Mouse (Mus musculus) gastrocnemius, postnatal 14 days (tissue): Measurements from ENCODE around the gene Rad9a. TPM values are rescaled to one million over a fixed set of nuclear protein-coding genes. Genes with fewer than 3 reads are reported as not detected.

Experiments used
- DNase-seq: peaks from one replicate; pipeline ENCODE4 v3.0.0; 2021; ENCODE audit warnings: mixed read lengths
- intact Hi-C: fragments of 180-260 bp; cut with DNase I; formaldehyde crosslinking; loops from one replicate; pipeline ENCODE4 v1.15.1; 2025; ENCODE audit warnings: low total_unique reads
- total RNA-seq, 2 experiments: library from RNA; stranded (reverse); gene quantifications; 2 replicates each; pipeline ENCODE4 v1.2.3; 2021

The Rad9a gene
- total RNA-seq, 2 experiments from 2014 or later: 3.1 to 3.4 TPM

GRCm38 (mm10) chr19:4196548-4196947 lies 4.9 kb downstream of the Rad9a start:
- intact Hi-C loops: no loop called here
- no peak for DNase-seq

DNA sequence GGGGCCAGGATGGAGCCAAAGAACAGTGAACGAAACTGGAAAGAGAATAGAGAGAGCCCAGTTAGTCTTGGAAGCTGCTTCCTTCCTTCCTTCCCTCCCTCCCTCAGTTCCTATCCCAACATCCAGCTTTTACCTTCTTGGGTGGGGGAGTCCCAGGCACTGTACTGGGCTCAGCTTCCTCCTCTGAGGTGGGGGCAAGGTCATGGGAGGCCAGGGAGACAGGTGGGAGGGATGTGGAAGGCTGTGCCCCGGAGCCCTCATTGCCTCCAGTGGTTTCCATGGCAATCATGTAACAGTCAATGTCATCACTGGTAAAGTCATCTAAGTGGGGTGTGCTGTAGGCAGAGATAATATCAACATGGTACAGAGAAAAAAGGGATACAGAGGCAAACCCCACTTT lies 5.4 kb downstream of the Rad9a start:
- intact Hi-C loops: no loop called here
- no peak for DNase-seq

DNA sequence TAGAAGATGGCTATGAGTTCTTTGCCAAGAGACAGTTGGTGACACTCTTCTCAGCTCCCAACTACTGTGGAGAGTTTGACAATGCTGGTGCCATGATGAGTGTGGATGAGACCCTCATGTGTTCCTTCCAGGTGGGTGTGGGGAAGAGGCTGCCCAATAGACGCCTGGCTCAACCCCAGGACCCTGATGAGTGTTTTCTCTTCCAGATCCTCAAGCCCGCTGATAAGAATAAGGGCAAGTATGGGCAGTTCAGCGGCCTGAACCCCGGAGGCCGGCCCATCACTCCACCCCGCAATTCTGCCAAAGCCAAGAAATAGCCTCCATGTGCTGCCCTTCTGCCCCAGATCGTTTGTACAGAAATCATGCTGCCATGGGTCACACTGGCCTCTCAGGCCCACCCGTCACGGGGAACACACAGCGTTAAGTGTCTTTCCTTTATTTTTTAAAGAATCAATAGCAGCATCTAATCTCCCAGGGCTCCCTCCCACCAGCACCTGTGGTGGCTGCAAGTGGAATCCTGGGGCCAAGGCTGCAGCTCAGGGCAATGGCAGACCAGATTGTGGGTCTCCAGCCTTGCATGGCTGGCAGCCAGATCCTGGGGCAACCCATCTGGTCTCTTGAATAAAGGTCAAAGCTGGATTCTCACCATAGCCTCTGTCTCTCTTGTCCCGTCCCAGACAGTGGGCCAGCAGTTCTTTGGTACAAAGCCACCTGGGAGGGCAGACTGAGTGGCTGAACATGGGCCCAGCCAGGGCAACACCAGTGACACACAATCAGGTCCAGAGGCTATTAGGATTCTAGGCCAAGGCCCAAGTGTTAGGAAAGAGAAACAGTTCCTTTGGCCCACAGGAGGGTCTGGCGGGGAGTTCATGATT lies 6.4 kb downstream of the Rad9a start:
- no peak for DNase-seq

DNA sequence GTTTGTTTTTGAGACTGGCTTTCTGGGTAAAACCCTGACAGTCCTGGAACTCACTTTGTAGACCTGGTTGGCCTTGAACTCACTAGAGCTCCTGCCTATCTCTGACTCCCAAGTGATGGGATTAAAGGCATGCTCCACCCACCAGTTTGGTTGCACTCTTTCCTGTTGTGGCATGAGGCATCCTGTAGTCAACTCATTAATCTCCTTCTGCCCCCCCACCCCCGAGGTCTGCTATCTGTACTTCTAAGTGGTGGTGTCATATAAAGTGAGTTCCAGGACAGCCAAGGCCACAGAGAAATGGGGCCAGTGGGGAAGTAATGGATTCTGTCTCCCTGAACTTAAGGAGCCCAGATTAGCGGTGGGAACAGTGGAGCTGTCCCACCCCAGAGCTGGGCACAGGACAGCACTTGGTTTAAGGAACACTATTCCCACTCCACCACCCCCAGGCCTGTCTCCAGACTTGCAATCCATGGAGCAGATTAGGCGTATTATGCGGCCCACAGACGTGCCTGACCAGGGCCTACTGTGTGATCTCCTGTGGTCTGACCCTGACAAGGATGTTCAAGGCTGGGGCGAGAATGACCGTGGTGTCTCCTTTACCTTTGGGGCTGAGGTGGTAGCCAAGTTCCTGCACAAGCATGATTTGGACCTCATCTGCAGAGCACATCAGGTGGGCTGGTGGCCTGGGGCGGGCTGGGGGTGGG lies 7.3 kb downstream of the Rad9a start:
- intact Hi-C loops: no loop called here
- no peak for DNase-seq

More for the DNA sequence above, 6.4 kb downstream of the Rad9a start:
- intact Hi-C loops: no loop called here

GRCm38 (mm10) chr19:4193129-4193528 lies 8.3 kb downstream of the Rad9a start:
- intact Hi-C loops: no loop called here
- no peak for DNase-seq

GRCm38 (mm10) chr19:4192251-4192985 lies 9.0 kb downstream of the Rad9a start:
- intact Hi-C loops: no loop called here
- DNase-seq: no peak

- peak; percentile 99 for DNase-seq
- intact Hi-C loops: no loop called here
These were observed 9.8 kb downstream of the Rad9a start, which contains the start of gene Ppp1ca for GRCm38 (mm10) chr19:4191528-4192250. Ppp1ca (plus strand) TSS chr19:4192065.

DNA sequence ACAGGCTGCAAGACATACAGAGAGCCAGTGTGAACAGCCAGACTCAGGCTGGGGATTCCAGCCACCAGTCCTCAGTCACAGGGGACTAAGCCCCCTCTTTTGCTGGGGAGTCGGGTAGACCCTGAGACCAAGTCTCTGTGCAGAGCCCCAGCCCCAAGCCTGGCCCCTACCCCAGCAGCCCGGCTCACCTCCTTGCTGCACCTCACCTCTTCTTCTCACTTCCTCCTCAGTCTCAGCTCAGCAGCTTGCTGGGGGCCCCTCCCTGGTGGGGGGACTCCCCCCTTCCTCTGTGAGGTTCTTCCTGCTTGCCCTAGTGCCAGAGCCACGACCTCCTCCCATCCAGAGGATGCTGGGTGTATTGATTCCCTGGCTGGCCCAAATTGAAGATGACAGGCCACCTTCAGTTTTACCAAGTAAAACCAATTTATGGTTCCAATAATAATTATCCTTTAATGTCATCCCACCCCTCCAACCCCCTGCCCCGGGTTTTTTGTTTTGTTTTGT lies 10.6 kb downstream of the Rad9a start, which contains the start of gene Tbc1d10c:
Tbc1d10c (minus strand) TSS at position 454 of the 504 bp plus-strand sequence.
- intact Hi-C loops: no loop called here
- DNase-seq: peak; percentile 32

GRCm38 (mm10) chr19:4189051-4189620 lies 12.3 kb downstream of the Rad9a start:
- DNase-seq: no peak
- intact Hi-C loops: no loop called here

GRCm38 (mm10) chr19:4187303-4187702 lies 14.2 kb downstream of the Rad9a start:
- no peak for DNase-seq

DNA sequence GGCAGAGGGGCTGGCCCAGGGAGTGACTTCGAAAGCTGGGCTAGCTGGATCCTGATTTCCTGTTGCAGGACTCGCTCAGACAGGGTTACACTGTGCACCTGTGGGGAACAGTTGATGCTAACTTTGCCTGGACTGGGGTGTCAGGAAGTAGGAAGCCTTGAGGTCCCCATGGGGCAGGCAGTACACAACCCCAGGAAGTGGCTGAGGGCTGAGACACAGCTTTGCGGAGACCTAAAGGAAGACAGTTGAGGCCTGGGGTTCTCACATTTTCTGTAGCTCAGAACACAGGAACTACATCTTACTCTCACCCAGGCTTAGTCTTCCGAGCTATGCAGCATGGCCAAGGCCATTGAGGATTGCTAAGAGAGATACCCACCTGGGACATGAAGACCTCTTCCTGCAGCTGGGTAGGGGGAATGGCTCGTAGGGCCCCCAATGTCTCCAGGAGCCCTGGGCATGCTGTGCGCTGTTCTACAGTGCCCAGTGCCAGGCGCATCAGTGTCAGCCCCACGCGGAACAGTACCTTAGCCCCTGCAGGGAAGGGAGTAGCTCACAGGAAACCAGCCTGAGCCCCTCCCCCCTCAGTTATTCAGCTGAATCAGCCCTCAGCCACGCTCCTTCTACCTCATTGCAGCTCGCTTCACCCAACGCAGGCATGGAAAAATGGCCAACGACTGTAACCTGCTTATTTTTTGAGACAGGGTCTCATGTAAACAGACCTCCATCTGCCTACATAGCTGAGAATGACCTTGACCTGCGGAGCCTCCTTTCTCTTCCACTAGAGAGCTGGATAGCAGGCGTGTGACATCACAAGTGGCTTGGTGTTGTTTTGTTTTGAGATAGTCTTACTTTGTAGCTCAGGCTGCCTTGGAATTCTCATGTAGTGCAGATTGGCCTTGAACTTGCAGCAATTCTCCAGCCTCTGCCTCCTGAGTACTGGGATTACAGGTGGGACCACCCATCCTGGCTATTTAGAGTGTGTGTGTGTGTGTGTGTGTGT lies 16.2 kb downstream of the Rad9a start:
- intact Hi-C loops: no loop called here
- DNase-seq: no peak

More at GRCm38 (mm10) chr19:4187303-4187702, 14.2 kb downstream of the Rad9a start:
- intact Hi-C loops: no loop called here

GRCm38 (mm10) chr19:4183689-4184088 lies 17.8 kb downstream of the Rad9a start:
- no peak for DNase-seq
- intact Hi-C loops: no loop called here

- intact Hi-C loops: no loop called here
- DNase-seq: peak; percentile 47
These were observed 19.6 kb downstream of the Rad9a start for GRCm38 (mm10) chr19:4181892-4182291.

GRCm38 (mm10) chr19:4180411-4180810 lies 21.1 kb downstream of the Rad9a start:
- DNase-seq: no peak
- intact Hi-C loops: no loop called here

- DNase-seq: peak; percentile 65
- intact Hi-C loops: no loop called here
These were observed 26.0 kb downstream of the Rad9a start, which contains the start of gene Carns1 for GRCm38 (mm10) chr19:4175368-4175947. Carns1 (minus strand) TSS chr19:4175479.

DNA sequence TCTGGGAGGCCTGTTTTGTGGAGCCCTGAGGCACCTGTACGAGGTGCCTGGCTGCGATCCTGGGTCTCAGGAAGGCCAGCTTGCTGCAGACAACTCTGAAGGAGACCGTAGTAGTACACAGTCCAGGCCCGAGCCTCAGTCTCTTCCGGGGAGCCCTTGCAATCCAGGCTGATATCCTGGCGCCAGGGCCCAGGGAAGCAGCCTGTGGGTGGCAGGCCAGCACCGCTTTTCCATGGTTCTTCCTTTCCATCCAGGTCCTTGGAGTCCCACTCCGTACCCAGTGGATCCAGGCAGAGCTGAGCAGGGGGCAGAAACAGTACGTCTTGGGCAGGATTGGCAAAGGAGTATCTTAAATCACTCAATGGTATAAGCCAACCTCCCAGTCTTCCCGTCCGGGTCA lies 28.5 kb downstream of the Rad9a start:
- intact Hi-C loops: no loop called here
- DNase-seq: no peak
